Mouse (Mus musculus) embryonic fibroblast, embryonic 13.5 days (primary cell): ENCODE measurements around the gene Ikbip. TPM values are rescaled to one million over a fixed set of nuclear protein-coding genes. Genes with fewer than 3 reads are reported as not detected.

ENCODE experiments used
- H3K27ac ChIP-seq: 2 replicates; pipeline ENCODE4 v1.5.1; 2012; ENCODE audit warnings: low read length, control low read depth, inconsistent platforms; ENCODE audit not compliant: insufficient read depth
- H3K4me1 ChIP-seq: 2 replicates; pipeline ENCODE4 v1.6.1; 2011; ENCODE audit warnings: low read length; ENCODE audit not compliant: control insufficient read depth, insufficient read depth
- H3K4me3 ChIP-seq: 2 replicates; pipeline ENCODE4 v1.5.1; 2011; ENCODE audit warnings: mild to moderate bottlenecking, control low read depth, low read length; ENCODE audit not compliant: insufficient read depth
- CTCF ChIP-seq: IDR thresholded peaks from 2 replicates; pipeline ENCODE4 v1.5.1; 2011; ENCODE audit warnings: mild to moderate bottlenecking, control low read depth, low read length, moderate library complexity, borderline replicate concordance; ENCODE audit not compliant: insufficient read depth
- POLR2A ChIP-seq: IDR thresholded peaks from 2 replicates; pipeline ENCODE4 v1.6.1; 2011; ENCODE audit warnings: low read depth, mild to moderate bottlenecking, control low read depth, low read length, moderate library complexity
- polyA plus RNA-seq: library from polyadenylated mRNA; stranded (reverse); fragments of >200 nt; gene quantifications from 2 replicates; pipeline ENCODE4 v1.2.4, GENCODE M21; 2011; ENCODE audit warnings: low read depth; ENCODE audit not compliant: missing spikeins, insufficient read length

Ikbip gene
- polyA plus RNA-seq = 141 and 146 TPM in 2 replicates

- no peak for TF ChIP-seq CTCF
- peak; percentile 98 for TF ChIP-seq POLR2A
- Histone ChIP-seq H3K4me3 (peak within 1 kb of the TSS; percentile 95), H3K4me1 (no peaks in the 10 kb centered on the region), H3K27ac (peak within 1 kb of the TSS; percentile 70)
These were observed at the start of gene Ikbip, which contains the start of gene Apaf1 for GRCm38 (mm10) chr10:91082550-91083392. Gene Ikbip, plus strand, starts transcription at chr10:91082940. Gene Apaf1, minus strand, starts transcription at chr10:91082770.

- Histone ChIP-seq H3K27ac (no peak overlapping the region), H3K4me3 (no peak overlapping the region), H3K4me1 (no peaks in the 10 kb centered on the region)
- peak; percentile 93 for TF ChIP-seq CTCF
- no peak for TF ChIP-seq POLR2A
These were observed 48.8 kb upstream of the Ikbip start for GRCm38 (mm10) chr10:91033942-91034341.

- no peak overlapping the region for H3K4me3 ChIP-seq
- no peak for TF ChIP-seq POLR2A
- TF ChIP-seq CTCF = no peak
- no peaks in the 10 kb centered on the region for H3K4me1 ChIP-seq
- H3K27ac ChIP-seq = no peak overlapping the region
These were observed 33.0 kb upstream of the Ikbip start for GRCm38 (mm10) chr10:91049696-91050095.

GRCm38 (mm10) chr10:91051156-91051555 lies 31.6 kb upstream of the Ikbip start:
- Histone ChIP-seq H3K27ac (no peak overlapping the region), H3K4me1 (no peaks in the 10 kb centered on the region), H3K4me3 (no peak overlapping the region)
- TF ChIP-seq POLR2A (no peak), CTCF (no peak)

GRCm38 (mm10) chr10:91052734-91053133 lies 30.0 kb upstream of the Ikbip start:
- Histone ChIP-seq H3K4me1 (no peaks in the 10 kb centered on the region), H3K4me3 (no peak overlapping the region), H3K27ac (no peak overlapping the region)
- no peak for TF ChIP-seq POLR2A
- TF ChIP-seq CTCF = no peak

- no peak overlapping the region for H3K4me3 ChIP-seq
- no peaks in the 10 kb centered on the region for H3K4me1 ChIP-seq
- no peak for TF ChIP-seq CTCF
- TF ChIP-seq POLR2A = no peak
- H3K27ac ChIP-seq = no peak overlapping the region
These were observed 22.0 kb upstream of the Ikbip start for GRCm38 (mm10) chr10:91060742-91061141.

- TF ChIP-seq CTCF (no peak), POLR2A (no peak)
- H3K27ac ChIP-seq = no peak overlapping the region
These were observed 20.4 kb upstream of the Ikbip start for GRCm38 (mm10) chr10:91062355-91062754.

GRCm38 (mm10) chr10:91071768-91072167 lies 11.0 kb upstream of the Ikbip start:
- H3K27ac ChIP-seq = no peak overlapping the region
- no peaks in the 10 kb centered on the region; the same call in 1 of the 2 replicates for H3K4me1 ChIP-seq
- H3K4me3 ChIP-seq = no peak overlapping the region
- no peak for TF ChIP-seq POLR2A

More at GRCm38 (mm10) chr10:91062355-91062754, 20.4 kb upstream of the Ikbip start:
- H3K4me3 ChIP-seq = no peak overlapping the region
- H3K4me1 ChIP-seq = no peaks in the 10 kb centered on the region

- TF ChIP-seq CTCF = no peak
- H3K27ac ChIP-seq = peak overlapping the region; percentile 72
These were observed 9.4 kb upstream of the Ikbip start for GRCm38 (mm10) chr10:91073345-91073744.

GRCm38 (mm10) chr10:91076667-91077066 lies 6.1 kb upstream of the Ikbip start:
- Histone ChIP-seq H3K27ac (no peak overlapping the region), H3K4me1 (peaks cover 2% of the 10 kb centered on the region; the same call in 1 of the 2 replicates), H3K4me3 (no peak overlapping the region)
- no peak for TF ChIP-seq CTCF
- TF ChIP-seq POLR2A = no peak

More at GRCm38 (mm10) chr10:91073345-91073744, 9.4 kb upstream of the Ikbip start:
- H3K4me3 ChIP-seq = no peak overlapping the region
- H3K4me1 ChIP-seq = peaks cover 2% of the 10 kb centered on the region; the same call in 1 of the 2 replicates

- no peak overlapping the region for H3K27ac ChIP-seq
- H3K4me3 ChIP-seq = peak overlapping the region; percentile 52
- TF ChIP-seq POLR2A = no peak
- peaks cover 2% of the 10 kb centered on the region; the same call in 1 of the 2 replicates for H3K4me1 ChIP-seq
These were observed 2.2 kb upstream of the Ikbip start for GRCm38 (mm10) chr10:91080540-91080939.
